Mouse (Mus musculus): ENCODE data around the gene Rbfox3. TPM values are rescaled to one million over a fixed set of nuclear protein-coding genes. Genes with fewer than 3 reads are reported as not detected.
A peak's percentile ranks its signal among the peaks of the same experiment; 100 is the strongest.

Gene Rbfox3
- polyA plus RNA-seq, 1 experiment = 0.03 TPM

DNA sequence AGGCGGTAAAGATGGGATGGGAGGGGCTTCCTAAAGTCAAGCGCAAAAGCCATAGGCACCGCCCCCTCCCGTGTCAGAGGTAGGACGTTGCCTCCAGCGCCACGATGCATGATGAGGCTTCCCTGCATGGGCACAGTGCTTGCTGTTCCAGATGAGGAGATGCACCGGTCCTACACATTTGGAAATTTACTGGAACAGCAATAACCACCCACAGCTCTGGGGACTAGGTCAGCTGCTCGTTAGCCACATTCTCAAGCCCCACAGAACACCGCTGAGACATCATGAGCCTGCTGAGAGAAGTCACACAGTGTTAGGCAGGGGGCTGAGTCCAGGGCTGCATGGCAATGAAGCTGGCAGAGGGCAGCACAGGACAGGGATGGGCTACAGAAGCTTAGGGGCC is 39.9 kb downstream of the Rbfox3 start:
- H3K4me1 ChIP-seq = no peaks in the 10 kb centered on the region
- no peaks in the 10 kb centered on the region for H3K9me3 ChIP-seq
- H3K4me3 ChIP-seq (replicated peaks) = no peak overlapping the region
- H3K36me3 ChIP-seq (replicated peaks; ENCODE audit: low read length) = no peaks in the 10 kb centered on the region
- TF ChIP-seq FLI1 (IDR thresholded peaks at IDR 0.05; ENCODE audit: low read length) (no peak), GATA1 (IDR thresholded peaks at IDR 0.05; ENCODE audit: borderline replicate concordance, low read length) (no peak)
- peaks cover 17% of the 10 kb centered on the region for H3K27me3 ChIP-seq (replicated peaks)

DNA sequence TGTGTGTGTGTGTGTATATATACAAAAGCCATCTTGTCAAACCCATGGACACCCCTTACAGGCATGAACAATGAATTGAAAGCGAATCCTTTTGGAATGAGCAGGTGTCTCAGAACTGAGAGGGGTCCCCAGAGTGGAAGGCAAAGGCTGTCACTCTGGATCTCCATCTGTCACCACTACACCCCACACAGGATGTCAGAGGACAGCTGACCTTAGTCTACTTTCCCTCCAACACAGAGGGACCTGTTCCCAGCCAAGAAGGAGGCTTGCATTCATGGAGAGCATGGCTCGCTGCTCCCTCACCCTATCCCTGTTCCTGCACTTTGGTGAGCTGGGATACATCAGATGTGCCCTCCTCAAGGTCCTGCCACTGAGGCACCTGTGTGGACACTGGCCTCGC is 48.0 kb downstream of the Rbfox3 start:
- no peaks in the 10 kb centered on the region for H3K4me1 ChIP-seq
- H3K36me3 ChIP-seq (replicated peaks; ENCODE audit: low read length) = no peaks in the 10 kb centered on the region
- H3K4me3 ChIP-seq (replicated peaks) = no peak overlapping the region
- TF ChIP-seq GATA1 (IDR thresholded peaks at IDR 0.05; ENCODE audit: borderline replicate concordance, low read length) (no peak), FLI1 (IDR thresholded peaks at IDR 0.05; ENCODE audit: low read length) (no peak)
- H3K9me3 ChIP-seq = peaks cover 5% of the 10 kb centered on the region; the same call in 1 of the 2 replicates
- H3K27me3 ChIP-seq (replicated peaks) = peaks cover 22% of the 10 kb centered on the region

DNA sequence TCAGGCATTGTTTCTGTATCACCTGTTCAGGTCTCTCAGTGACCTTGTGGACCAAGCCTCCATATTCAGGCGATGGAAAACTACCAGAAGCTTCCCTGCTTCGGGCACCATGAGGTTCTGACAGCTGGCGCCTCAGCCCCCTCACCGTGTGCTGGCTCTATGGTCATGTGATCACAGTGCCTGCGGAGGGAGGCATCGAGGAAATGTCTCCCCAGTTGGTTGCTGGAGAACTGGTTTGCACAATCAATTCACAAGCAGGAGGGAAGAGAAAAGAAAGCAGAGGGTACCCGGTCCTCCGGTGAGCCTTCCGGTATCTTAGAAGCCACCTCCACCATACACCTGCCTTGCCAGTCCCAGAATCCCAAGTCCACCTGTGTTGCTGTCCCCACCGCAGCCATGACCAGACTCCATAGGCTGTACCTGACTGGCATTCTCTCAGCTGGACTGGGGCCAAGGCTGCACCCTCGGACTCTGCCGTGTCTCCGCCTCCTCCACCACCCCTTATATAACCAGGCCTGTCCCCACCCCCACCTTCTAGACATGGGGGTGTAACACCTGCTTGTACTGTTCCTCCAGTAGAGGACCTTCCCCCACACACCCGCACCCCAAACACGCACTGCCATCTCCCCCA is 49.5 kb downstream of the Rbfox3 start:
- Histone ChIP-seq H3K4me3 (replicated peaks) (no peak overlapping the region), H3K4me1 (no peaks in the 10 kb centered on the region), H3K9me3 (peaks cover 5% of the 10 kb centered on the region; the same call in 1 of the 2 replicates), H3K27me3 (replicated peaks) (peaks cover 29% of the 10 kb centered on the region), H3K36me3 (replicated peaks; ENCODE audit: low read length) (no peaks in the 10 kb centered on the region)
- TF ChIP-seq GATA1 (IDR thresholded peaks at IDR 0.05; ENCODE audit: borderline replicate concordance, low read length) = no peak
- TF ChIP-seq FLI1 (IDR thresholded peaks at IDR 0.05; ENCODE audit: low read length) = no peak

DNA sequence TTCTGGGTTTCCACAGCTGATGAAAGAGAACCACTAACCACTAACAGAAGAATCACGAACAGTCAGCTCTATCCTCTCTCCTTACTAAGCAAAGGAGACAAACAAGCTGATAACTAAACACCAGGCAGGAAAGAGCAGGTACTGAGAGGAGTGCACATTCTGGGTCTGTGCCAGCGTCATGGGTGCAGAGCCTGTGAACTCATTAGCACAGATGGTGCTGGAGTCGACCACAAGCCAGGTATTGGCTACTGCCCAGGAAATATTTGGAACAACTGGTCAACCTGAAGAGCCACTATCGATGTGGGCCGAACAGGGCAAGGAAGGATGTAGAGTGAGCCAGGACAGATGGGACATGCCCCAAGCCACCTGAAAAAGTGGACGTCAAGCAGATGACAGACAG is 50.2 kb downstream of the Rbfox3 start:
- Histone ChIP-seq H3K4me1 (no peaks in the 10 kb centered on the region), H3K36me3 (replicated peaks; ENCODE audit: low read length) (no peaks in the 10 kb centered on the region), H3K4me3 (replicated peaks) (no peak overlapping the region), H3K9me3 (peaks cover 5% of the 10 kb centered on the region; the same call in 1 of the 2 replicates), H3K27me3 (replicated peaks) (peaks cover 33% of the 10 kb centered on the region)
- TF ChIP-seq FLI1 (IDR thresholded peaks at IDR 0.05; ENCODE audit: low read length) = no peak
- no peak for TF ChIP-seq GATA1 (IDR thresholded peaks at IDR 0.05; ENCODE audit: borderline replicate concordance, low read length)

DNA sequence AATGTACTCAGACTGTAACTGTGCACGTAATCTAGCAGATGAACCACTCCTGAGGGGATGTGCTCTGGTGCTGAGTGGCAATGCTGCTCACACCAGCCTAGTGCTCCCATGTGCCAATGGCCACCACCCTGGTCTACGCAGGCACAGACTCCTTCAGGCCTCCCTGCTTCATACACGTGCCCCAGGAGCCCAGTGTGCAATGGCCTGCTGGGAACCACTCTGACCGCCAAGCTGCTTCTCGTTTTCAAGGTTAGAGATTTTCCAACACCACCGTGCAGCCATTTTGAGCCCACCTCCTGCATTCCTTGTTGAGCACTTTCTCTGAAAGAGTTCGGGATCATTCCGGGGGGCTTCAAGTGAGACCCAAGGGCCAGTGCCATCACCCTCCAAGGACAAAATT is 50.6 kb downstream of the Rbfox3 start:
- Histone ChIP-seq H3K4me3 (replicated peaks) (peak overlapping the region; percentile 56), H3K27me3 (replicated peaks) (peaks cover 34% of the 10 kb centered on the region), H3K36me3 (replicated peaks; ENCODE audit: low read length) (no peaks in the 10 kb centered on the region), H3K9me3 (peaks cover 5% of the 10 kb centered on the region; the same call in 1 of the 2 replicates), H3K4me1 (no peaks in the 10 kb centered on the region)
- TF ChIP-seq GATA1 (IDR thresholded peaks at IDR 0.05; ENCODE audit: borderline replicate concordance, low read length) (no peak), FLI1 (IDR thresholded peaks at IDR 0.05; ENCODE audit: low read length) (no peak)

DNA sequence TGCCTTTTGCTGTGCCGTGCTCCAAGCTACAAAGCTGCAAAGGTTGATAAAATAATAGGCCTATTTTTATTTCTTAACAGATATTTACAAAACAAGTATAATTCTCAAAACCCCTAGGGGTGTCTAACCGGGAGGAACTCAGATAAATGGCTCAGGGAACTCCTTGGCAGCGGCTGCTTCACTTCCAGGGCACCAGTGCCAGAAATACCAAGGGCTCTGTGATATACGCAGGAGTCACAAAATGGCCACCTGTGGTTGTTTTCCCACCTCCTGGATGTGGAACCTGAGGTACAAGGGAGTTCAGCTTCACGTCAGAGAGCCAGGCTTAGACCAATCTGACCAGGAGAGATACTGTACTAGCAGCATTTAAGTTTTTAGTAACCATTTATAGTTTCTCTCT is 51.6 kb downstream of the Rbfox3 start:
- Histone ChIP-seq H3K36me3 (replicated peaks; ENCODE audit: low read length) (no peaks in the 10 kb centered on the region), H3K27me3 (replicated peaks) (peaks cover 34% of the 10 kb centered on the region), H3K4me1 (no peaks in the 10 kb centered on the region), H3K9me3 (peaks cover 5% of the 10 kb centered on the region; the same call in 1 of the 2 replicates), H3K4me3 (replicated peaks) (no peak overlapping the region)
- no peak for TF ChIP-seq FLI1 (IDR thresholded peaks at IDR 0.05; ENCODE audit: low read length)
- no peak for TF ChIP-seq GATA1 (IDR thresholded peaks at IDR 0.05; ENCODE audit: borderline replicate concordance, low read length)

DNA sequence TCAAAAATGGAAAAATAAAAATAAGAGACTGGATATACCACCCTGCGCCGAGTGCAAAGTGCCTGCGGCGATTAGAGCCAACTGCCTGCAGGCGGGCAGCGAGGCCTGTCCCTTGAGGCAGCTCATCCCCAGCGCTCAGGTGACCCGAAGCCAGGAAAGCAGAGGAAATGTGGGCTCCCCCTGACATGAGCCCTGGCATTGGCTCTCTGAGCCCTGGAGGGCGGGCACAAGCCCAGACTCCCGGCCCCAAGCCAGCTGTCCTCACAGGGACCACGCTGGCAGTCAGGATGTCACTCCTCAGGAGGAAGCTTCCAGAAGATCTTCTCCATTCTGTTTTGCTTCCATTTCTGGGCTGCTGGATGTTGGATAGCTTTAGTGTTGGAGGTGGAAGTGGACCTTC is 53.1 kb downstream of the Rbfox3 start:
- TF ChIP-seq GATA1 (IDR thresholded peaks at IDR 0.05; ENCODE audit: borderline replicate concordance, low read length) = no peak
- TF ChIP-seq FLI1 (IDR thresholded peaks at IDR 0.05; ENCODE audit: low read length) = no peak
- Histone ChIP-seq H3K4me1 (no peaks in the 10 kb centered on the region), H3K36me3 (replicated peaks; ENCODE audit: low read length) (no peaks in the 10 kb centered on the region), H3K9me3 (peaks cover 5% of the 10 kb centered on the region; the same call in 1 of the 2 replicates), H3K27me3 (replicated peaks) (peaks cover 32% of the 10 kb centered on the region), H3K4me3 (replicated peaks) (no peak overlapping the region)

DNA sequence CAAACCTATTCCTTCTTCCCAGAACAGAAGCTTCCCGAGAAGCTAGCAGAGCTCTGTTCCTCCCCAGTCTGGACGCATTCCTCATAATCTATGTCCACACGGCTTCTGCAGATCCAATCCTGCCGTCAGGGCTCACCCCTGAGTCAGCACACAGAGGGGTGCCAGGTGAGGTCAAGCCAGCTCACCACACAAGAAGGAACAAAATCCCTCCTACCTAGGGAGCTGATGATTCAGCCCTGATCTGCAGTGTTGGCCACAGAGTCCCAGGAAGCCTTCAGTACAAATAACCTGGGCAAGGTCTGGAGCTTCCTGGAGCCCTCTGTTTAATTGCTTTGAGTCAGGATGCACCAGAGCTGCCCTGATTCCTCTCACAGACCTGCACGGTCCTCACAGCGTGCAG is 60.0 kb downstream of the Rbfox3 start:
- no peak for TF ChIP-seq GATA1 (IDR thresholded peaks at IDR 0.05; ENCODE audit: borderline replicate concordance, low read length)
- TF ChIP-seq FLI1 (IDR thresholded peaks at IDR 0.05; ENCODE audit: low read length) = no peak
- peaks cover 49% of the 10 kb centered on the region for H3K27me3 ChIP-seq (replicated peaks)
- H3K36me3 ChIP-seq (replicated peaks; ENCODE audit: low read length) = no peaks in the 10 kb centered on the region
- H3K4me1 ChIP-seq = no peaks in the 10 kb centered on the region
- H3K9me3 ChIP-seq = no peaks in the 10 kb centered on the region
- H3K4me3 ChIP-seq (replicated peaks) = no peak overlapping the region

DNA sequence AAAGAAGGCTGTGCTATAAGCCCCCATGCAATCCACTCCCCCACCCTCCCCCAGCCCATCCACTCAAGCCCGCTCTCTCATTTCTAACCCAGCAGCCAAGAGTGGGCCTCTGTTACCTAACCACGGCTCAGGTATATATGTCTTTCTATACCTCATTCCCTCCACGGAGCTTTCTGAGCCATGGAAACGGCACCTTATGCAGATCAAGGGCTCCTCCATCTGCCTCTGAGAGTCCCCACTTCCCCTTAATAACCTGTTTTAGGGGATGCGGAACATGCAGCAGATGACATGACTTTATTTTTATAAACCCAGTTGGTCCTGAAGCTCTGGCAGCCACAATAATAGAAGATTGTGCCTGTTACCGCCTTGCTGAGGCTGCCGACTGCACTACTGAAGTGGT is 63.4 kb downstream of the Rbfox3 start:
- Histone ChIP-seq H3K4me1 (no peaks in the 10 kb centered on the region), H3K27me3 (replicated peaks) (peaks cover 53% of the 10 kb centered on the region), H3K4me3 (replicated peaks) (no peak overlapping the region), H3K36me3 (replicated peaks; ENCODE audit: low read length) (no peaks in the 10 kb centered on the region), H3K9me3 (no peaks in the 10 kb centered on the region)
- TF ChIP-seq GATA1 (IDR thresholded peaks at IDR 0.05; ENCODE audit: borderline replicate concordance, low read length) (no peak), FLI1 (IDR thresholded peaks at IDR 0.05; ENCODE audit: low read length) (no peak)

DNA sequence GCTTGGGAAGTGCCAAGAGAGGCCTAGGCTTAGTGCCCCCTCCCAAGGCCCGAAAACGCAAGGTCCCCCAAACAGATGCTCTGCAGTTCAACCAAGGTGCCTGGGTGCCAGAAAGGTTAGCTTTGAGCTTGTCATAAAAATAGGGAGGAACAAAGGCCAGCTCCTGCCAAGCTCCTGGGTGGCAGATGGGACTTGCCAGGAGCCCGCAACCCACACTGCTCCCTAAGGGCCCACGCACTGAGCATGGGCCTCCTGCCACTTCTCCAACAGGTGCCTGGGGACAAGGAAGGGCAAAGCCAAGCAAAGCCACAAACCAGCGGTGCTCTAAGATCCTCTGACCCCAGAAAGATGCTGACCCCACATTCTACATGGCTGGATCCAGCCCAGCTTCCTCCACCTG is 70.4 kb downstream of the Rbfox3 start:
- Histone ChIP-seq H3K4me3 (replicated peaks) (no peak overlapping the region), H3K4me1 (no peaks in the 10 kb centered on the region), H3K9me3 (no peaks in the 10 kb centered on the region), H3K27me3 (replicated peaks) (peaks cover 53% of the 10 kb centered on the region), H3K36me3 (replicated peaks; ENCODE audit: low read length) (no peaks in the 10 kb centered on the region)
- TF ChIP-seq FLI1 (IDR thresholded peaks at IDR 0.05; ENCODE audit: low read length) (no peak), GATA1 (IDR thresholded peaks at IDR 0.05; ENCODE audit: borderline replicate concordance, low read length) (no peak)
